Mouse (Mus musculus) heart, embryonic 13.5 days (tissue): ENCODE measurements around the gene Diexf. TPM values are rescaled to one million over a fixed set of nuclear protein-coding genes. Genes with fewer than 3 reads are reported as not detected.

Experiments used
- ATAC-seq: fragments of 200-750 bp; cut with Nextera tagmentation; 2 replicates; pipeline ENCODE4 v1.8.0; 2017; ENCODE audit warnings: moderate TSS enrichment; ENCODE audit not compliant: insufficient number of reproducible peaks, low FRiP score, low TSS enrichment; ENCODE audit errors: extremely low read depth
- H3K27ac ChIP-seq: fragments of 300-500 bp; sonication (generic); replicated peaks from 2 replicates; pipeline ENCODE4 v1.5.1; 2015; ENCODE audit warnings: moderate library complexity, mild to moderate bottlenecking, inconsistent platforms
- H3K27me3 ChIP-seq: fragments of 300-500 bp; sonication (generic); replicated peaks from 2 replicates; pipeline ENCODE4 v1.6.1; 2015; ENCODE audit warnings: mild to moderate bottlenecking, inconsistent platforms
- H3K36me3 ChIP-seq: fragments of 300-500 bp; sonication (generic); 2 replicates; pipeline ENCODE4 v1.6.1; 2015; ENCODE audit warnings: mild to moderate bottlenecking, inconsistent platforms
- H3K4me1 ChIP-seq: fragments of 300-500 bp; sonication (generic); 2 replicates; pipeline ENCODE4 v1.6.1; 2015; ENCODE audit warnings: inconsistent platforms
- H3K4me2 ChIP-seq: fragments of 300-500 bp; sonication (generic); 2 replicates; pipeline ENCODE4 v1.6.1; 2015; ENCODE audit warnings: inconsistent platforms, mild to moderate bottlenecking, moderate library complexity
- H3K4me3 ChIP-seq: fragments of 300-500 bp; sonication (generic); 2 replicates; pipeline ENCODE4 v1.5.1; 2015; ENCODE audit warnings: moderate library complexity, mild to moderate bottlenecking, inconsistent platforms
- H3K9ac ChIP-seq: fragments of 300-500 bp; sonication (generic); 2 replicates; pipeline ENCODE4 v1.6.1; 2015; ENCODE audit warnings: inconsistent platforms, mild to moderate bottlenecking, moderate library complexity
- H3K9me3 ChIP-seq: fragments of 300-500 bp; sonication (generic); 2 replicates; pipeline ENCODE4 v1.6.1; 2016; ENCODE audit warnings: inconsistent platforms
- WGBS: fragments of 180-500 bp; shearing (Covaris S2); methylation state at CpG from one replicate; pipeline ENCODE4 v1.1.7; 2015; ENCODE audit warnings: mixed read lengths; 5-methylcytosine and 5-hydroxymethylcytosine counted together
- polyA plus RNA-seq: library from polyadenylated mRNA; unstranded; fragments of >200 nt; fragmentation: Nextera tagmentation; extraction: Ambion mirVana; gene quantifications from 2 replicates; pipeline ENCODE4 v1.2.1, GENCODE M21; 2015

Gene Diexf
- polyA plus RNA-seq, 1 experiment from 2014 or later: 5.7 TPM

DNA sequence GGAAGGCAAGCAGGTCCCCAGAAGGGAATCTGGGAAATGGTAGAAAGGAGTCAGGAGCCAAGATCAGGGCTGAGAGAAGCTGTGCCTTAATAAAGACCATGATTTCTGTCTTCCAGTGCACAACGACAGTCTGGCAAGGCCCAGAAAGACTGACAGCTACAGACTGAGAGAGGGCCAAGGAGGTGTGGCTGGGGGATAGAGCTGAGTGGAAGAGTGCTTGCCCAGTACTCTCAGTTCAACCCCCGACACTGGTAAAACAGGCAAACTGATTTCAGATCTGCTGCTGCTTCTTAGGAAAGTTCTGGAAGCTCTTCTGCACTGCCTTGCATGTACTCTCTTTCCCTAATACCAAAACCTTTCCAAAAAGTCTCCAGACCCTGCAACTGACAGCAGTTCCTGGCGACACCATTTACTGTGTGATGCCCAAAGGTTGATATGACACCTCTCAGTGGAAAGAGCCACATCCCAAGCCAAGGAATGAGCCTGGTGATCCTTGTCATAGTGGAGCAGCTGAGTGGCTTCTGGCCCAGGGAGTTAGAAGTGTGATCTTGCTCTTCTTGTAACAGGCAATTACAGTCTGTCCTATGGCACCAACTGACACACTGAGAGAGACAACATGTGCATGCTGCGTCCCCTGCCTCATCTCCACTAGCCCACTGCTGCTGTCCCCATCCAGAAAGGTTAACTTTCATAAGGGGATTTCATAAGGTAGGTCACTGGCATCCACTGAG is 43.8 kb downstream of the Diexf start:
- 54% methylated on average over 4 of the region's 4 CpGs for WGBS
- no peak overlapping the region for H3K4me2 ChIP-seq
- no peaks in the 10 kb centered on the region for H3K36me3 ChIP-seq
- H3K9ac ChIP-seq: no peak overlapping the region
- no peak overlapping the region for H3K27ac ChIP-seq
- no peaks in the 10 kb centered on the region for H3K27me3 ChIP-seq
- no peak overlapping the region for H3K4me3 ChIP-seq
- H3K9me3 ChIP-seq: no peaks in the 10 kb centered on the region
- no peak for ATAC-seq
- H3K4me1 ChIP-seq: no peaks in the 10 kb centered on the region; the same call in 1 of the 2 replicates

DNA sequence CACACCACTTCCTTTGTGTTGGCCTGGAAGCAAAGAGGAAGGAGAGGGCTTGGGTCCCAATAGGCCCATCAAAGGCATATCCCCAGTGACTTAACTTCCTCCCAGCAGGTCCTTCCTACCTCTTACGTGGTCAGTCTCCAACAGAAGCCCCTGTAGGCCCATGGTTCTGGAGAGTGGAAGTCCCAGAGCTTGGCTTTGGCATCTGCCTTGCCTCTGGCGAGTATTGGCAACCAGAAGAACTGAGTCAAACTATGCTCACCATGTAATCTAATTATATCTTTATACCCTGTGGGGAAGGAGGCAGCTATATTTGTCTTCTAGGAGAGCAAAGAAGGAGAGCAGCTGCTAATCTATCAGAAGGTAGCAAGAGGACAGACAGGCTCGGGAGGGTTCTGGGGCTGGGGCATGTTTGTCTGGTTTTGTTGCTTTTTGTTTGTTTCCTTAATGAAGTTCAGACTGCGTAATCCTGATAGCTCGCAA is 44.5 kb downstream of the Diexf start:
- H3K27ac ChIP-seq: no peak overlapping the region
- H3K4me1 ChIP-seq: no peaks in the 10 kb centered on the region; the same call in 1 of the 2 replicates
- H3K9ac ChIP-seq: no peak overlapping the region
- no peak for ATAC-seq
- no peaks in the 10 kb centered on the region for H3K36me3 ChIP-seq
- WGBS: 78% methylated on average over 5 of the region's 5 CpGs
- no peaks in the 10 kb centered on the region for H3K9me3 ChIP-seq
- H3K4me2 ChIP-seq: no peak overlapping the region
- no peak overlapping the region for H3K4me3 ChIP-seq
- H3K27me3 ChIP-seq: 0 out of 2 replicates have a peak, but pooled peaks cover 2% of the 10 kb centered on the region

DNA sequence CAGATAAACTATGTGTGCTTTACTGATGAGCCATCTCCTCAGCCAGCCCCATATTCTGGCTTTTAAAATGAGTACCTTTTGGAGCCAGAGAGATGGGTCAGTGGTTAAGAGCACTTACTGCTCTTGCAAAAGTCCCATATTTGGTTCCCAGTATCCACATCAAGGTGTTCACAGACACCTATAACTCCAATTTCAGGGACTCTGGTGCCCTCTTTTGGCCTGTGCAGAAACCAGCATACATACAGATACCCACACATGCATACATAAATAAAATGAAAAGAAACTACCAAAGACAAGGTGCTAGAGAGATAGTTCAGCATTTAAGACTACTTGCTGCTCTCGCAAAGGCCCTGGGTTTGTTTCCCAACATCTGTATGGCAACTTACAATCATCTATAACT is 46.1 kb downstream of the Diexf start:
- ATAC-seq: no peak
- no peak overlapping the region for H3K4me2 ChIP-seq
- no peaks in the 10 kb centered on the region for H3K36me3 ChIP-seq
- no peaks in the 10 kb centered on the region for H3K9me3 ChIP-seq
- no peak overlapping the region for H3K4me3 ChIP-seq
- 0 out of 2 replicates have a peak, but pooled peaks cover 3% of the 10 kb centered on the region for H3K27me3 ChIP-seq
- no peak overlapping the region for H3K27ac ChIP-seq
- no peak overlapping the region for H3K9ac ChIP-seq
- 94% methylated on average over 1 of the region's 1 CpGs for WGBS
- no peaks in the 10 kb centered on the region; the same call in 1 of the 2 replicates for H3K4me1 ChIP-seq

DNA sequence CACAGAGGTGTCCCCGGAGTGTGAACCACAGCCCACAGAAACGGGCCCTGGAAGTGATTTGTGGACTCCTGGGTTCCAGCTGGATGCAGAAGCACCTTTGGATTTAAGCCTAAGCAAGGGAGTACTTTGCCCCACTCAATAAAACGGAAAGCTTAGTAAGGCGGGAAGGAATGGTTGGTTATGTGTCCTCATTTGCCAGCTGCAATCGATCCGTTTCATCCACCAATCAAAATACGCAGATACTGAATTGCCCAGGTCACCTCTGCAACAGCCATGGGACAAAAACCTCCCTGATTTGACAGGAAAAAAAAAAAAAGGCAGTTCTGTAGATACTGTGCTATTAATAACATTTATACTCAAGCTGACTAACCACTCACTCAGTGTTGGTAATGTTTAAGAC is 47.0 kb downstream of the Diexf start:
- no peaks in the 10 kb centered on the region for H3K9me3 ChIP-seq
- ATAC-seq: no peak
- H3K36me3 ChIP-seq: no peaks in the 10 kb centered on the region
- no peak overlapping the region for H3K4me3 ChIP-seq
- WGBS: 80% methylated on average over 7 of the region's 7 CpGs
- 0 out of 2 replicates have a peak, but pooled peaks cover 3% of the 10 kb centered on the region for H3K27me3 ChIP-seq
- no peak overlapping the region for H3K9ac ChIP-seq
- H3K4me1 ChIP-seq: no peaks in the 10 kb centered on the region; the same call in 1 of the 2 replicates
- H3K27ac ChIP-seq: no peak overlapping the region
- H3K4me2 ChIP-seq: no peak overlapping the region

DNA sequence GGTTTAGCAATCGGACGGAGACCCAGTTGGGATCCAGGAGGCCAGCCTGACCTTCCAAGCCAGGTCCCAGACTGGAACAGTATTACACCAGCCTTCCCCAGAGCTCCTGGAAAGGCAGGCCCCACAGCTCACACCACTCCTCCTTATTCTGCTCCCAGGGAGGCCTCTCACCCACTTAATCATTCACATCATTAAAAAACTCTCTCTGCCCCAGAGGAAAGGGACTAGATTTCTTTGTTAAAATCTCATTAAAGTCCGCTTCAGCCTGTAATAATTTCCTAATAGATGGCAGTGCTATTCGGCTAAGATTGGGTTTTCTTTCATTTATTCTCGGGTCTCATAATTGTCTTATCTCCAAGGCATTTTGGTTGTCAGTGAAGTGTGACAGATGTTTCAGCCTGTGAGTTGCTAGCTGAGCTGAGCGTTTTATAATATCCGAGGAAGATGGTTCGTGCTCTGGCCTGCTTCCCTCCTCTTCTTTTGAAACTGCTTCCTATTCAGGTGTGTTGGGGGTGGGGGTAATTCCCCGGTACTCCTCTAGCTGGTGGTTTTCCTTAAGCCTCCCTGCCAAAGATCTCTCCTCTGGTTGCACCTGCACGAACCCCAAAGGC is 47.7 kb downstream of the Diexf start:
- H3K27me3 ChIP-seq: 0 out of 2 replicates have a peak, but pooled peaks cover 3% of the 10 kb centered on the region
- H3K36me3 ChIP-seq: no peaks in the 10 kb centered on the region
- H3K27ac ChIP-seq: no peak overlapping the region
- no peak overlapping the region for H3K4me2 ChIP-seq
- H3K9ac ChIP-seq: no peak overlapping the region
- H3K4me1 ChIP-seq: no peaks in the 10 kb centered on the region; the same call in 1 of the 2 replicates
- ATAC-seq: no peak
- H3K4me3 ChIP-seq: no peak overlapping the region
- 43% methylated on average over 10 of the region's 10 CpGs for WGBS
- no peaks in the 10 kb centered on the region for H3K9me3 ChIP-seq

DNA sequence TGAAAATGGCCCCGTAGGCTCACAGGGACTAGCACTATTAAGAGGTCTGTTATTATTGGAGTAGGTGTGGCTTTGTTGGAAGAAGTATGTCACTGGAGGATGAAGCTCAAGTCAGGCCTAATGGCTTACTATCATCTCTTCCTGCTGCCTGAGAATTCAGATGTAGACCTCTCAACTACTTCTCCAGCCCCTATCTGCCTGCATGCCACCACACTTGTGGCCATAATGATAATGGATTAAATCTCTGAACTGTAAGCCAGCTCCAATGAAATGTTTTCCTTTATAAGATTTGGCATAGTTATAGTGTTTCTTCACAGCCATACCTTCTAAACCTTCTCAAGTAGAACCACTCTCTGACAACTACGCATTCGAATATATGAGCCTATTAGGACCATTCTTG is 67.5 kb downstream of the Diexf start:
- Histone ChIP-seq H3K9ac (no peak overlapping the region), H3K4me2 (no peak overlapping the region), H3K36me3 (no peaks in the 10 kb centered on the region), H3K4me3 (no peak overlapping the region), H3K27ac (no peak overlapping the region), H3K27me3 (no peaks in the 10 kb centered on the region), H3K4me1 (no peaks in the 10 kb centered on the region), H3K9me3 (no peaks in the 10 kb centered on the region)
- no peak for ATAC-seq
- 86% methylated on average over 3 of the region's 3 CpGs for whole genome bisulfite sequencing

DNA sequence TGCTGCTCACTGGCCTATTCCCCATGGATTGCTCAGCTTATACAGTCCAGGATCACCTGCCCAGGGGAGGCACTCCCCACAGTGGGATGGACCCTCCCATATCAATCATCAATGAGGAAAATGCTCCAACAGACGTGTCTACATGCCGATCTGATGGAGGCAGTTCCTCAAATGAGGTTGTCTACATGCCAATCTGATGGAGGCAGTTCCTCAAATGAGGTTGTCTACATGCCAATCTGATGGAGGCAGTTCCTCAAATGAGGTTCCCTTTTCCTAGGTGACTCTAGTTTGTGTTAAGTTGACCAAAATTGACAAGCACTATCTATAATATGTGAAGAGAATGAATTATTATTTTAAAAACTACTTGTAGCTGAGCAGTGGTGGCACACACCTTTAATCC is 69.9 kb downstream of the Diexf start:
- no peaks in the 10 kb centered on the region for H3K36me3 ChIP-seq
- H3K4me2 ChIP-seq: no peak overlapping the region
- 63% methylated on average over 2 of the region's 2 CpGs for WGBS
- H3K4me3 ChIP-seq: no peak overlapping the region
- no peak overlapping the region for H3K9ac ChIP-seq
- H3K9me3 ChIP-seq: no peaks in the 10 kb centered on the region
- H3K27me3 ChIP-seq: no peaks in the 10 kb centered on the region
- no peak overlapping the region for H3K27ac ChIP-seq
- no peaks in the 10 kb centered on the region for H3K4me1 ChIP-seq
- ATAC-seq: no peak

DNA sequence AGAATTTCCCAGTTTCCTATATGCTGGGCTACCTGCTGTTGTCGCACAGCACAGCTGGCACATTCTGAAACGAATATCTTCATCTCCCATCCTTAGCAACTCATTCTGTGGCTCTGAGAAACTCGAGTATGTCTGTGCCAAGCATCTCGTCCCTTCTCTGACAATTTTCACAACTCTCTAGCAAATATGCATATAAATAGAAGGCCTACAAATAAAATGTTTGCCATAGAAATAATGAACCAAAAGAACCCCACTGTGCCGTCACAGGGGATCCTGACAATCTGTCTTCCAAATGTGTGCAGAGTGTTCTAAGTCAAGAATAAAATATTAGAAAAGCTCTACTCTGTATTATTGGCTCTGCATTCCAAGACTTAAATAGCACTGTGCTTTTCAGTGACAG is 70.5 kb downstream of the Diexf start:
- no peaks in the 10 kb centered on the region for H3K9me3 ChIP-seq
- ATAC-seq: no peak
- 61% methylated on average over 5 of the region's 5 CpGs for WGBS
- no peaks in the 10 kb centered on the region for H3K27me3 ChIP-seq
- no peaks in the 10 kb centered on the region for H3K36me3 ChIP-seq
- no peak overlapping the region for H3K27ac ChIP-seq
- no peak overlapping the region for H3K4me2 ChIP-seq
- no peaks in the 10 kb centered on the region for H3K4me1 ChIP-seq
- H3K9ac ChIP-seq: no peak overlapping the region
- H3K4me3 ChIP-seq: no peak overlapping the region

DNA sequence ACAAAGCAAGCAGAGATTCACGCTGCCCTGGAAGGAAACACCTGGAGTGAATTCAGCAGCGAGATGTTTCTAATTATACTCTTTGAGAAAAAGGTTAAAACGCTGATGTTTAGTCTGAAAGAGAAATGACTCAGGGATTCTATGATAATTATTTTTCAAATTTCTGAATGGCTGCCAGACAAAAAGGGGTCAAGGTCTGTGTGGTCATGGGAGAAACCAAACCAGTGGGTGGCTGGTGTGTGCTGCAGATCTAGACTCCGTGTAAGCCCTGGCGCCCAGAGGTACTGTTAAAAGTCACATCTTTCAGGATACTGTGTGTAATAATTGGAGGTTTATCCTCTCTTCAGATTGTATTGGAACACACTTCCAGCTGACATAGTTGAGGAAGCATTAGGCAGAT is 75.7 kb downstream of the Diexf start:
- Histone ChIP-seq H3K27ac (no peak overlapping the region), H3K4me1 (no peaks in the 10 kb centered on the region), H3K27me3 (no peaks in the 10 kb centered on the region), H3K4me2 (no peak overlapping the region), H3K4me3 (no peak overlapping the region), H3K9ac (no peak overlapping the region), H3K9me3 (no peaks in the 10 kb centered on the region), H3K36me3 (no peaks in the 10 kb centered on the region)
- ATAC-seq: no peak
- 73% methylated on average over 5 of the region's 5 CpGs for WGBS

DNA sequence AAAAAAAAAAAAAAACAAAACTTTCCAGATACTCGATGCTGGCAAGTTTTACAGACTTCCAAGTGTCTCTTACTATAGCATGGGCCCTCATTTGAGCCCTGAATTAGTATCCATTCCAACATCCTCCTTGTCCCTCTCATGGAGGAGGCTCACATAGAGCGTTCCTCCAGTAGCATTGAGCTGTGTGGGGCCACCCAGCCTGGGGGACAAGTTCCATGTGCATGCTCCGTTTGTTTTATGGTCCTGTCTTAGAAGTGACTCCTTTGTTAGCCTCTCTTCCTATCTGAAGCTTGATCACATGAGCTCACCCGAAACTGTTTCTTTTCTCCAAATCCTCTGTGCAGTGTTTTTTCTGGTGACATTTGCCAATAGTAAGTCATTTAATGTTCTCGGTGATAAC is 77.0 kb downstream of the Diexf start:
- no peak for ATAC-seq
- Histone ChIP-seq H3K27ac (no peak overlapping the region), H3K4me1 (no peaks in the 10 kb centered on the region), H3K27me3 (no peaks in the 10 kb centered on the region), H3K36me3 (no peaks in the 10 kb centered on the region), H3K9me3 (no peaks in the 10 kb centered on the region), H3K4me3 (no peak overlapping the region), H3K4me2 (no peak overlapping the region), H3K9ac (no peak overlapping the region)
- 63% methylated on average over 5 of the region's 5 CpGs for WGBS

DNA sequence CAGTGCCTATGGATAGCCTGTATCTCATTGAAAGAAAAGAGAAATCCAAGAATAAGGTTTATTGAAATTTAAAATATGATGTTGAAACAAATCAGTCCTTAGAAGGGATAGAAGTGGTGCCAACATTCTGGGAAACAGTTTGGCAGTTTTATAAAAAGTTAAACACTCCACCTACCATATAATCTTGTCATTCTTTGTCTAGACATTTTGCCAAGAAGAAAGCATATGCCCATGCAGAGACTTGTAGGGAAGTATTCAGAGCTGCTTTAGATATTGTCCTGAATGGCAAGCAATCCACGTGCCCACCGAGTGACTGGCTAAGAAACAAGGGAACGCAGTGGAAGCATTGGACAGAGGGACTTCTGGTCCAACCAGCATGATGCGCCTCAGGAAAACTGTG is 82.5 kb downstream of the Diexf start:
- 82% methylated on average over 4 of the region's 4 CpGs for WGBS
- Histone ChIP-seq H3K27me3 (no peaks in the 10 kb centered on the region), H3K9me3 (no peaks in the 10 kb centered on the region), H3K4me1 (no peaks in the 10 kb centered on the region), H3K9ac (no peak overlapping the region), H3K27ac (no peak overlapping the region), H3K36me3 (no peaks in the 10 kb centered on the region), H3K4me3 (no peak overlapping the region), H3K4me2 (no peak overlapping the region)
- no peak for ATAC-seq
